Mouse (Mus musculus) thymus, adult 2 months (tissue): ENCODE measurements around the gene Psmd11. TPM values are rescaled to one million over a fixed set of nuclear protein-coding genes. Genes with fewer than 3 reads are reported as not detected.

ENCODE experiments used
- DNase-seq: peaks from one replicate; pipeline ENCODE4 v3.0.0; 2021
- H3K27ac ChIP-seq: fragments of 200-500 bp; 2 replicates; pipeline ENCODE4 v1.5.1; 2012; ENCODE audit warnings: low read length, control low read depth; ENCODE audit not compliant: control insufficient read depth, insufficient read depth
- H3K27me3 ChIP-seq: fragments of 200-500 bp; 2 replicates; pipeline ENCODE4 v1.6.1; 2012; ENCODE audit warnings: mild to moderate bottlenecking, low read length, moderate library complexity, mixed read lengths; ENCODE audit not compliant: control insufficient read depth, insufficient read depth
- H3K36me3 ChIP-seq: fragments of 200-500 bp; 2 replicates; pipeline ENCODE4 v1.6.1; 2012; ENCODE audit warnings: mild to moderate bottlenecking, low read length, moderate library complexity; ENCODE audit not compliant: control insufficient read depth, insufficient read depth
- H3K4me1 ChIP-seq: fragments of 200-500 bp; replicated peaks from 2 replicates; pipeline ENCODE4 v1.6.1; 2012; ENCODE audit warnings: low read length; ENCODE audit not compliant: control insufficient read depth, insufficient read depth
- H3K4me3 ChIP-seq: fragments of 200-500 bp; 2 replicates; pipeline ENCODE4 v1.5.1; 2012; ENCODE audit warnings: mild to moderate bottlenecking, low read length, control low read depth, moderate library complexity; ENCODE audit not compliant: control insufficient read depth, insufficient read depth
- CTCF ChIP-seq: fragments of 200-500 bp; IDR thresholded peaks from 2 replicates; pipeline ENCODE4 v1.5.1; 2012; ENCODE audit warnings: mild to moderate bottlenecking, control low read depth, low read length, moderate library complexity, borderline replicate concordance; ENCODE audit not compliant: control insufficient read depth, poor library complexity, insufficient read depth; ENCODE audit errors: extremely low read depth
- POLR2A ChIP-seq: fragments of 200-500 bp; IDR thresholded peaks from 2 replicates; pipeline ENCODE4 v1.6.1; 2012; ENCODE audit warnings: mild to moderate bottlenecking, low read length, control low read depth, moderate library complexity; ENCODE audit not compliant: control insufficient read depth, poor library complexity, insufficient read depth; ENCODE audit errors: extremely low read depth
- WGBS: fragments of 180-500 bp; shearing (Covaris S2); methylation state at CpG from one replicate; pipeline ENCODE4 v1.1.7; 2018; 5-methylcytosine and 5-hydroxymethylcytosine counted together
- polyA plus RNA-seq: library from polyadenylated mRNA; depleted of rRNA; stranded (reverse); fragments of >200 nt; gene quantifications from 2 replicates; pipeline ENCODE4 v1.2.3, GENCODE M21; 2012; rRNA removed

Gene Psmd11
- polyA plus RNA-seq, 1 experiment = 71.7 TPM

DNA sequence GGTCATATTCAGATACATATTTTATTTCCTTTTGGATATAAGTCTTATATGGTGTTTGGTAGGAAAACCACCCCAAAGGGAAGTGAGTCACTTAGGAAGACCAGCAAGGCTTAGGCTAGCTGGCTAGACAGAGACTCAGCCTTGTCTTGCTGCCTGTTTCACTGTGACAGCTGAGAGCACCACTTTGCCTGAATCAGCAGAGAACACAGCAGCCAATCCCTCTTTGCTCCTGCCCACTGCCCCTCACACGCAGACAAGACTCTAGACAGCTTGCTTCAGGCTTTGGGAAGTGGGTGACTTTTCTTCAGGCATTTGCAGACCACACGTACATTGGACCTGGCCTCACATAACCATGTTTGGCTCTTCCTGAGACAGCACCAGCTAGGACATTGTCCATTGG lies 92.7 kb downstream of the Psmd11 start:
- H3K4me1 ChIP-seq = 0 out of 2 replicates have a peak, but pooled peaks cover 2% of the 10 kb centered on the region
- no peaks in the 10 kb centered on the region for H3K36me3 ChIP-seq
- TF ChIP-seq CTCF (no peak), POLR2A (no peak)
- no peaks in the 10 kb centered on the region for H3K27me3 ChIP-seq
- WGBS = 98% methylated on average over 2 of the region's 2 CpGs
- H3K27ac ChIP-seq = no peak overlapping the region
- no peak overlapping the region for H3K4me3 ChIP-seq
- no peak for DNase-seq

Other genes starting within 250 kb of the Psmd11 start
- 4.3 and 4.9 TPM in 2 replicates for gene Rnf135, start 244.8 kb upstream of the Psmd11 start, polyA plus RNA-seq
- gene Rhot1, start 219.6 kb upstream of the Psmd11 start, polyA plus RNA-seq = 11.7 and 13.7 TPM in 2 replicates
- 8.7 and 9.6 TPM in 2 replicates for gene Rhbdl3, start 127.7 kb upstream of the Psmd11 start, polyA plus RNA-seq
- gene 5730455P16Rik, start 50.6 kb upstream of the Psmd11 start, polyA plus RNA-seq = 5.4 and 8.6 TPM in 2 replicates
- 243 and 267 TPM in 2 replicates for gene Zfp207, start 45.3 kb upstream of the Psmd11 start, polyA plus RNA-seq
- gene Cdk5r1, start 48.4 kb downstream of the Psmd11 start, polyA plus RNA-seq = 10.8 and 12.3 TPM in 2 replicates